In the genomic region with DNA sequence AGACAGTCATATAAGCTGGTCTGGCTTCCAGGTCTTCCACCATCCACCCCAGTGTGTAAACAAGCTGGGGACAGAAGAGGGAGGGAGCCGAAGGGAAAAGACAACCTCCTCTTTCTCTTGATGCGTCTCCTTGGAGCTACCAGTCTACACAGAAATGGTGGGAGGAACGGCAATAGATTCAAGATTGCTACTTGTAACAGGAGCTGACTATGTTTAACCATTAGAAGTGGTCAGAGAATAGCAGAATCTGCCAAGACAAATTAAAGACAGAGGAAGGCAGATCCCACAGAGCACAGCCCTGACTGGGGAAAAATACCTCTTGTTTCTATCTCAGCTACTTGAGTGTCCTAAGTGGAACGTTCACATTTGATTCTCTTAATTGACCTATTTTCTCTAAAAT, we compare ENCODE assay signal across 12 mouse cellular contexts.
"Had no signal": no experiment of that assay in that cellular context is flagged by ENCODE, and none has a peak within 500 bp of the region (broad histone marks: within the 10 kb centered on the region; RNA-seq: fewer than 3 reads in every experiment).

No protein-coding gene starts in this region.

- ATAC-seq: hindbrain, postnatal 0 days; midbrain, embryonic 16.5 days had no signal

- H3K4me1 ChIP-seq: limb, embryonic 15.5 days; neural tube, embryonic 13.5 days had no signal

- H3K27ac ChIP-seq: hindbrain, postnatal 0 days; left cerebral cortex, adult 2 months; limb, embryonic 15.5 days; midbrain, embryonic 10.5 days; neural tube, embryonic 13.5 days had no signal

- H3K27me3 ChIP-seq: limb, embryonic 15.5 days; neural tube, embryonic 13.5 days had no signal

- H3K36me3 ChIP-seq: limb, embryonic 15.5 days; midbrain, embryonic 10.5 days; neural tube, embryonic 13.5 days had no signal

- H3K9me3 ChIP-seq: limb, embryonic 15.5 days; midbrain, embryonic 10.5 days; neural tube, embryonic 13.5 days had no signal

- H3K9ac ChIP-seq: limb, embryonic 15.5 days; lung, embryonic 14.5 days; neural tube, embryonic 13.5 days had no signal

- DNase-seq: lung, embryonic 14.5 days; lung, postnatal 10 days; lung, postnatal 4 days; right cerebral cortex, postnatal 14 days; thymus, adult 2 months; thymus, postnatal 25 days had no signal

- H3K4me2 ChIP-seq: limb, embryonic 15.5 days; lung, embryonic 14.5 days; neural tube, embryonic 13.5 days had no signal

- H3K4me3 ChIP-seq: left cerebral cortex, adult 2 months; limb, embryonic 15.5 days; midbrain, embryonic 10.5 days; neural tube, embryonic 13.5 days had no signal
